Mouse (Mus musculus) megakaryocyte, embryonic 14.5 days (primary cell): ENCODE results near the gene Gm37240.

Experiments
- FLI1 ChIP-seq: IDR thresholded peaks from 2 replicates; pipeline ENCODE4 v1.6.1; 2012; ENCODE audit warnings: low read length, inconsistent platforms, mixed read lengths
- GATA1 ChIP-seq: IDR thresholded peaks from 3 replicates; pipeline ENCODE4 v1.6.1; 2012; ENCODE audit warnings: mixed read lengths, low read length, inconsistent platforms, borderline replicate concordance

GRCm38 (mm10) chr3:85339926-85340325 lies 547.4 kb downstream of the Gm37240 start:
- TF ChIP-seq GATA1 (no peak), FLI1 (no peak)
